In genomic region chr1:153014431-153015186, GRCm38 (mm10) we compare ENCODE assay signal across 8 mouse cellular contexts. TPM values are rescaled to one million over a fixed set of nuclear protein-coding genes. Genes with fewer than 3 reads are reported as not detected.
DNase-seq lines count a peak whose midpoint lies in the region; ATAC-seq and TF ChIP-seq lines count a peak whose summit lies in the region.

No protein-coding gene starts in this region.

- H3K4me1 ChIP-seq in spleen, adult 2 months (ENCODE audit: control insufficient read depth, insufficient read depth, insufficient read length), result no peaks in the 10 kb centered on the region
- peaks cover 22% of the 10 kb centered on the region for H3K4me1 ChIP-seq in embryonic facial prominence, embryonic 13.5 days
- peaks cover 6% of the 10 kb centered on the region; the same call in 1 of the 2 replicates for H3K4me1 ChIP-seq in heart, embryonic 16.5 days (ENCODE audit: control insufficient read depth, insufficient read depth, low read length)
- peaks cover 28% of the 10 kb centered on the region for H3K4me1 ChIP-seq in limb, embryonic 10.5 days
- peaks cover 11% of the 10 kb centered on the region for H3K4me1 ChIP-seq in neural tube, embryonic 14.5 days (ENCODE audit: control insufficient read depth, insufficient read depth, low read length)

- H3K9me3 ChIP-seq in embryonic facial prominence, embryonic 13.5 days, result no peaks in the 10 kb centered on the region
- H3K9me3 ChIP-seq in heart, embryonic 16.5 days (replicated peaks; ENCODE audit: control insufficient read depth, low read length), result no peaks in the 10 kb centered on the region
- no peaks in the 10 kb centered on the region for H3K9me3 ChIP-seq in limb, embryonic 10.5 days (replicated peaks)
- H3K9me3 ChIP-seq in neural tube, embryonic 14.5 days (ENCODE audit: control insufficient read depth, low read length), result no peaks in the 10 kb centered on the region

- peak overlapping the region; percentile 20; the same call in 1 of the 2 replicates for H3K4me2 ChIP-seq in embryonic facial prominence, embryonic 13.5 days
- H3K4me2 ChIP-seq in heart, embryonic 16.5 days (ENCODE audit: low read depth, low read length), result 0 out of 2 replicates have a peak overlapping the region, but pooled peaks have one; percentile 2
- 0 out of 2 replicates have a peak overlapping the region, but pooled peaks have one; percentile 15 for H3K4me2 ChIP-seq in neural tube, embryonic 14.5 days (ENCODE audit: low read depth, low read length)

- ATAC-seq in embryonic facial prominence, embryonic 13.5 days (ENCODE audit: insufficient number of reproducible peaks, insufficient read depth, low FRiP score, low TSS enrichment, low read depth), result no peak
- peak; percentile 50; the same call in 1 of the 2 replicates for ATAC-seq in heart, embryonic 16.5 days (replicated peaks; ENCODE audit: extremely low read depth, insufficient read depth, low FRiP score)
- ATAC-seq in neural tube, embryonic 14.5 days (ENCODE audit: low read depth), result peak; percentile 50; the same call in 1 of the 2 replicates

- H3K9ac ChIP-seq in embryonic facial prominence, embryonic 13.5 days, result 0 out of 2 replicates have a peak overlapping the region, but pooled peaks have one; percentile 27
- H3K9ac ChIP-seq in heart, embryonic 16.5 days (ENCODE audit: low read length), result no peak overlapping the region
- H3K9ac ChIP-seq in neural tube, embryonic 14.5 days (replicated peaks; ENCODE audit: low read depth, low read length), result no peak overlapping the region

- no peaks in the 10 kb centered on the region for H3K27me3 ChIP-seq in spleen, adult 2 months (ENCODE audit: control insufficient read depth, insufficient read depth, low read length)
- H3K27me3 ChIP-seq in embryonic facial prominence, embryonic 13.5 days, result no peaks in the 10 kb centered on the region
- H3K27me3 ChIP-seq in heart, embryonic 16.5 days (ENCODE audit: control insufficient read depth, insufficient read depth, low read length), result no peaks in the 10 kb centered on the region
- H3K27me3 ChIP-seq in limb, embryonic 10.5 days (ENCODE audit: low read depth, poor library complexity, severe bottlenecking), result no peaks in the 10 kb centered on the region
- H3K27me3 ChIP-seq in neural tube, embryonic 14.5 days (ENCODE audit: control insufficient read depth, insufficient read depth, low read length), result no peaks in the 10 kb centered on the region

- 0 out of 2 replicates have a peak overlapping the region, but pooled peaks have one; percentile 17 for H3K27ac ChIP-seq in spleen, adult 2 months (ENCODE audit: insufficient read depth, low read length)
- H3K27ac ChIP-seq in embryonic facial prominence, embryonic 13.5 days, result peak overlapping the region; percentile 64
- peak overlapping the region; percentile 38 for H3K27ac ChIP-seq in heart, embryonic 16.5 days (ENCODE audit: low read length)
- peak overlapping the region; percentile 34; the same call in 1 of the 2 replicates for H3K27ac ChIP-seq in limb, embryonic 10.5 days
- H3K27ac ChIP-seq in neural tube, embryonic 14.5 days (ENCODE audit: low read depth, low read length), result peak overlapping the region; percentile 80

- no peak for DNase-seq in spleen, adult 2 months (ENCODE audit: low read depth in 1 of 2, low spot score in 2 of 2)
- DNase-seq in spleen, postnatal 14 days (ENCODE audit: low spot score in 2 of 2), result no peak
- DNase-seq in limb, embryonic 10.5 days (ENCODE audit: low spot score), result no peak
- DNase-seq in c-Kit-positive CD71-positive TER-119-positive erythroid progenitor cells, embryonic 14.5 days (ENCODE audit: low spot score), result no peak
- DNase-seq in frontal cortex, postnatal 10 days (ENCODE audit: low spot score in 2 of 2), result no peak

- H3K36me3 ChIP-seq in spleen, adult 2 months (ENCODE audit: control insufficient read depth, insufficient read depth, low read length), result no peaks in the 10 kb centered on the region
- no peaks in the 10 kb centered on the region for H3K36me3 ChIP-seq in embryonic facial prominence, embryonic 13.5 days
- H3K36me3 ChIP-seq in heart, embryonic 16.5 days (ENCODE audit: control insufficient read depth, insufficient read depth), result no peaks in the 10 kb centered on the region
- H3K36me3 ChIP-seq in limb, embryonic 10.5 days, result no peaks in the 10 kb centered on the region
- H3K36me3 ChIP-seq in neural tube, embryonic 14.5 days (ENCODE audit: control insufficient read depth, insufficient read depth, low read length), result no peaks in the 10 kb centered on the region

- WGBS in spleen, adult 2 months, result 45% methylated on average over 14 of the region's 14 CpGs
- WGBS in embryonic facial prominence, embryonic 13.5 days, result 20% methylated on average over 14 of the region's 14 CpGs
- 40% methylated on average over 14 of the region's 14 CpGs for WGBS in heart, embryonic 16.5 days
- 70% methylated on average over 14 of the region's 14 CpGs for WGBS in limb, embryonic 10.5 days
- WGBS in neural tube, embryonic 14.5 days, result 8% methylated on average over 14 of the region's 14 CpGs

- TF ChIP-seq CTCF in spleen, adult 2 months (IDR thresholded peaks at IDR 0.05; ENCODE audit: extremely low read depth, insufficient read depth, insufficient read length, insufficient replicate concordance), result no peak

- no peak for TF ChIP-seq POLR2A in spleen, adult 2 months (IDR thresholded peaks at IDR 0.05; ENCODE audit: low read depth, low read length)

- H3K4me3 ChIP-seq in spleen, adult 2 months (ENCODE audit: extremely low read depth, insufficient read depth, insufficient read length), result no peak overlapping the region
- no peak overlapping the region for H3K4me3 ChIP-seq in embryonic facial prominence, embryonic 13.5 days
- no peak overlapping the region for H3K4me3 ChIP-seq in heart, embryonic 16.5 days (ENCODE audit: low read length)
- no peak overlapping the region for H3K4me3 ChIP-seq in limb, embryonic 10.5 days
- no peak overlapping the region for H3K4me3 ChIP-seq in neural tube, embryonic 14.5 days (ENCODE audit: low read depth, low read length)

RNA-seq across cellular contexts. Expression of gene Nmnat2, which starts 59.8 kb away (rescaled TPM):
- 0.63 and 0.92 TPM in 2 replicates for polyA plus RNA-seq in spleen, adult 2 months (2012; rRNA removed)
- 1.3 and 1.5 TPM in 2 replicates for polyA plus RNA-seq in embryonic facial prominence, embryonic 13.5 days (2015; fragmentation: Nextera tagmentation; extraction: Ambion mirVana)
- polyA plus RNA-seq in heart, embryonic 16.5 days (2015; fragmentation: Nextera tagmentation; extraction: Ambion mirVana), result 0.58 and 1.1 TPM in 2 replicates
- polyA plus RNA-seq in limb, embryonic 10.5 days (2016; fragmentation: Nextera tagmentation; extraction: Ambion mirVana), result 0.75 and 1.6 TPM in 2 replicates
- polyA plus RNA-seq in neural tube, embryonic 14.5 days (2014; fragmentation: Nextera tagmentation; extraction: Ambion mirVana), result 78.2 and 99.6 TPM in 2 replicates

Comparison
In these comparisons a context has a peak if more than half of its experiments do, and no peak if none do; other contexts are left out.
1. H3K27ac ChIP-seq: peak in every context shown above with its lines; median percentile 80 in neural tube, embryonic 14.5 days; 64 in embryonic facial prominence, embryonic 13.5 days; 38 in heart, embryonic 16.5 days; 34 in limb, embryonic 10.5 days; 17 in spleen, adult 2 months.
2. RNA of gene Nmnat2, which starts 59.8 kb away (polyA plus RNA-seq): 78.2 to 99.6 TPM in neural tube, embryonic 14.5 days; 1.3 to 1.5 TPM in embryonic facial prominence, embryonic 13.5 days, 0.75 to 1.6 TPM in limb, embryonic 10.5 days, 0.63 to 0.92 TPM in spleen, adult 2 months and 0.58 to 1.1 TPM in heart, embryonic 16.5 days; every median in the first group is over 10 times any median in the second.
3. Peak in every context shown above with its lines, with median percentiles within 50 percentile points of each other: H3K4me2 ChIP-seq.